Mouse (Mus musculus): ENCODE measurements around the gene Spata13.

Spata13 gene

DNA sequence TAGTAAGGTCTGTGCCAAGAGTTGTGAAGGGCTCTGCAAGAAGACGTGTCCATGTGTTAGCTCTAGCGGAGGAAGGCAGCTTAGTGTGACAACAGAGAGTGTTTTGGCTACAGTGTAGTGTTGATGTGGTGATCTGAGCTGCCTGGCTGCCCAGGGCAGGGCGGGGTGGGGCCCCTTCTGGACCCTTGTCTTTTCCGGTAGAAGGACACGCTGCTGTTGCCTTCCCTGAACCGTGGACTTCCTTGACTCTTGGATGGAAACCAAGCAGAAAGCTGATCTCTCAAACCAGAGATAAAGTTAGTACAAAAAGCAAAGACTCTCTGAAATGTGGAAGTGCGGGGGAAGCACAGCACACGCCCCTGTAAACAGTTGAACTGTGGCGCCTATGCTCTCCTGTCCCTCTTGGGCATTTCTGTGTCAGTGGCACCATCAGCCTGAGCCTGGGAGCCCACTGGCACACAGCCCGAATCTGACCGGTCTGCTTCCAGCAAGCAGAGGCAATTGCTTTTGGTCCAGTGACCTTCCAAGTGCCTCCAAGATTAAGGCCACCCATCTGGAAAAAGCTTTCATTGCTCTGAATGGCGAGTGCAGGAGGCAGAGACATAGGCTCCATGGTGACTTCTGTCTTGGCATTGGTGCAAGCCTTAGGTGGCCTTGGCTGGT lies 48.7 kb downstream of the Spata13 start:
- peak; percentile 79 for DNase-seq

DNA sequence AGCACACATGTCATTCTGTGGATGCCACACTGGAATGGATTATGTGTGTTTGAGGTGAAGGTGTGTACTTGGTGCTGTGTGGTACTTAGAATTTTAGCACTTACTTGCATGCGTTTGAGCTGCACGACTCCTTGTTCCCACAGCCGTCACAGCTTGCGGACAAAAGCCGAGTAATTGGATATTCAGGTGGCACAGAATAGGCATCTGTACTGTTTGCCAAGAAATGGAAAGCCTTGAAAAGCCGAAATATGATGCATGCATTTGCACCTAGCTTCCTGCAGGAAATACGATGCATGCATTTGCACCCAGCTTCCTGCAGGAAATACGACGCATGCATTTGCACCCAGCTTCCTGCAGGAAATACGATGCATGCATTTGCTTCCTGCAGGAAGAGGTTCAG lies 50.2 kb downstream of the Spata13 start:
- DNase-seq = no peak

DNA sequence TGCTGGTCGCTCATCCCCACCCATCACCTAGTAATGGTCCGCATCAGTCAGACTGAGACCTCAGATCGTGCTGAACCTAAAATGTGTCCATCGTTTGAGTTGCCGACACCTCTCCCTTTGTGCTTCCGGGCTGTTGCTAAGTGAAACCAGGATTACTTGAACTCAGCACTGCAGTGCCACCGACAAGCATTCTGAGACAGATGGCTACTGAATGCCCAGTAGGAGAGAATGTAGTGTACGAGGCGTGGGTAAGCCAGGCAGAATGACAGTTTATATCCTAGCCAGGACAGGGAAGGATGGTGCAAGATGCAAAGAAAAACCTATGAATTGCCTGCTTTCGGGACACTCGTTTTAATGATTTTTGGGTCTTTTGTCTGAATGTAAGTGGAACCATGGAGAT lies 52.9 kb downstream of the Spata13 start:
- no peak for DNase-seq

DNA sequence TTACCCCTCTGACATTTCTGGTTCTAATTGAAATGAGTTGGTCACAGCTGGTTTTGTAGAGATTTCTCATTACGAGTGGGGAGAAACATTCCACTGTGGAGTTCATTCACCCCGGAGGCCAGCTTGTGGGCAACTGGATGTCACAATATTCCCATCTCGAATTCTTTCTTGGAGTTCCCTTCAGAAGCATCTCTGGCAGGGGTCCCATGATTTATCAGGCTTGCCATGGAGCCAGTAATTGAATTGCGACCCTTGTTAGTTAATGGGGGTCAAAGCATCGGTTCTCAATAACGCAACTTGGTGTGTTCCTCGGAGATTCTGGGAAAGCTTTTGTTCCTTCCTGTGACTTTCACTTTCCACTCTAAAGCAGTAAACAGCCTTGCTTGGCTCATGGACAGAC lies 53.4 kb downstream of the Spata13 start:
- no peak for DNase-seq

DNA sequence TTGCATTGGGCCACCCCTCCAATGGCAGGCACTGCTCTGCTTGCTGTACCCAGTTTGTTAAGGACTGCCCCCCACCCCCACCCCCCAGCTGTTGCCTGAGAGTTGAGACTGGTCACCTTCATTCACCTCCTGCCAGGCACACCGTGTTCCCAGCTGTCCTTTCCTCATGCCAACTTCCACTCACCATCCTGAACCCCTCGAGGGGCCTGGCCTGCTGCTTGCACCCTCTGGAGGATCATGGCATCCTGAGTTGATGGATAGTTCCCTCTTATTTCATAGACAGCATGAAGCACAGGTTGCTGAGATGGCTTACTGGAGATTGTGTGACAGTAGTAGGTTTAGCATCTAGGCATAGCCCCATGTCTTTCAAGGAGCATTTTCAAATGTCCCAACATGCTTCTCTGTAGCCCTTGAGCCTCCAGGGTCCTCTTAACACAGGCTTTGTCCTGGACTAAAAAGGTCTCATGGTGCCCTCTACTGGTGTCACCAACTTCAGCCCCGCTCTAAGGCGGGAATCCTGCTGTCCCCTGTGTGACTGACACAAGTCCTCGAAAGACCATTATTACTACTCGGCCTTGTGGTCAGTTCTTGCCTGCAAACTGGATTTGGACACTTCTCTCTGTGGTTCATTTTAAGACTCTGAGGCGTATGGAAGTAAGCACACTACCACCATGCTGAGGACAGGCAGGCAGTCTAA lies 54.9 kb downstream of the Spata13 start:
- no peak for DNase-seq

DNA sequence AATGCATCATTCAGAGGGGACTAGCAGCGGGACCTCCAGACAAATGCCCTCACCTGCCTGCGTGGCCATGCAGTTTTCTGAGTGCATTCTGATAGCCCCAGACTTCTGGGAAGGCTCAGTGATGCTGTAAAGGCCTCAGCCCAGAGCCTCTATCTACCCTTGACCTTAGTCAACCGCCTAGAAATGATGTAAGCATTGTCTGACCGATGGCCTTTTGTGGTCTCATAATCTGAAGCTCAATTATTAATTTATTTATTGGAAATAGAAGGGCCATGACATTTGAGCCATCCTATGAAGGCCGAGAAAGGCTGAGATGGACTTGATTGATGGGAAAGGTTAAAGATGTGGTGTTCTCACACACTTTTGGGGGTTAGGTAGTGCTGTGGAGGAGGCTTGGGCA lies 56.0 kb downstream of the Spata13 start:
- DNase-seq = no peak

DNA sequence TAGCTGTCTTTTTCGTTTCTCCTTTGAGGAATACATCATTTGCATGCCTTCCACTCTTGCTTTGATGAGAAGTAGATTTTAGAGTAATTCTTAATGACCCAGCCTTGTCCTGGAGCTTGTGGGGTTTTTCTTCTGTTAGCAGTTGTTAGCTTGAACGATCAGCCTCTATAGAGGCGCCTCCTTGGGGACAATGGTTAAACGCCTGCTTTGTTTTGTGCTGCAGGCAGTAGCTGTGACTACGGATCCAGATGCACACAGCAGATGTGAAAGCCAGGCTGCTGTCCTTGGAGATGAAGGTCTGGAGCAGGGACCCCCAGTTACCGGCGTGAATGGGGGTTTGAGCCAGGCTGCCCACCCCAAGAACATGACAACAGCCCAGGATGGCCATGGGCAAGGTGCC lies 56.8 kb downstream of the Spata13 start:
- DNase-seq = no peak

DNA sequence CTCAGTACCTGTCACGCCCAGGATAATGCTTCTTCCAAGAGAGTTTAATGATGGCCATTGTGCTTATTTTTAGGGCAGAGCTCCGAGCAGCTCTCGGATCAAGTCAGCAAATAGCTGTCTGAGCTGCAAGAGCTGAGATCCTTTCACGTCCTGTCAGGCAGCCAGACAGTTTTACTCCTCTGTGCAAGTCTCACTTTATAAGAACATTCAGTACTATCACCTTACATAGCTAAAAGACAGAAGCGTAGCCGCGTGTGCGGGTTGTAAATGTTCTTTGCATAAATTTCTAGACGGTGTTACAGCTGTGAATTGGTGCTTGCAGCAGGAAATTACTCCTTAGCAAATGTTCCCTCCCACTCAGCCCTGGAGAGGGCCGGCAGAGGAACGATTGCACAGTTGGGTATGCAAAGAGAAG lies 59.3 kb downstream of the Spata13 start:
- no peak for DNase-seq

DNA sequence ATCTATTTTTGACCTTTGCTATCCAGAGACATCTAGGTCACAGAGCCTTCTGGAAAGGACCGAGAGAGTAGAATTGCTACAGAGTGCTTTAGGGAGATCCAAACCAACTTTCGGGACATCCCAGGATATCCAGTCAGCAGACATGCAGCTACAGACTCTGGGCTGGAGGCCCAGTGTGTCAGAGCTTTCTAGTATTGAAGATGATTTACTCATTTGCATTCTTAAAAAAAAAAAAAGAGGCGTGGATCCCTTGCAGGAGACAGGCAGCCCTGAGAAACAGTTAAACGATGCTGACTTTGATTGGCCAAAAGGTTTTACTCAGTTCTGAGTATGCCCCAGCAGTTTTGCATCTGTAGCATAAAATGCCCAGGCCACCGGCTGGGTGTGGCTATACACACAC lies 59.9 kb downstream of the Spata13 start:
- DNase-seq = no peak

DNA sequence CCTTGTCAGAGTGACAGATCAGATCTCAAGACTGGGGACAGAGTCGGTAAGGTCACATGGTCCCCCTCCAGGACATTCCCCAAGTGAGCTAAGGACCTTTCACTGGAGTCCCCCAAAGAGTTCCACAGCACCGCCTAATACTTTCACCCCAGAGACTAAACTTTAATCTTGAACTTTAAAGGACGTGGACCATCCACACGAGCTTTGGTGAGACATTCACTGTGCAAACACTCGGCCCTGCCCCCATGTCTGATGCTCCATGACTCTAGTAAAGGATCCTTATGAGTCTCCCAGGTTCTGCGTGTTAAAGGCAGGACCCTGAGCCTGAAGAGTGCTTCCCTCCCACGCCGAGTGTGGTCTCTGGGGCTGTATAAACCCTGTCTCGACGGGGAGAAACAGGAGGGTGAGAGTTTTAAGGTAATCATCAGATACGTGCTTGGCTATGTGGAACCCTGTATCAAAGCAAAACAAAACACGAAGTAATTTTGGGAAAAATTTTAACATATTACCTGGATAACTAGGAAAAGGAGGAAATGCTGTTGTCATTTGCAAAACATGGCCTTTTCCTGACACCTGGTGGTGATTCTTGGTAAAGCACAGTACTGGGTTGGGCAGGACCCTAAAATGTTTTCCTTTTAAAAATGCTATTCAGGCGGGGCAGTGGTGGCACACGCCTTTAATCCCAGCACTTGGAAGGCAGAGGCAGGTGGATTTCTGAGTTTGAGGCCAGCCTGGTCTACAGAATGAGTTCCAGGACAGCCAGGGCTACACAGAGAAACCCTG lies 60.6 kb downstream of the Spata13 start:
- DNase-seq = peak; percentile 42

DNA sequence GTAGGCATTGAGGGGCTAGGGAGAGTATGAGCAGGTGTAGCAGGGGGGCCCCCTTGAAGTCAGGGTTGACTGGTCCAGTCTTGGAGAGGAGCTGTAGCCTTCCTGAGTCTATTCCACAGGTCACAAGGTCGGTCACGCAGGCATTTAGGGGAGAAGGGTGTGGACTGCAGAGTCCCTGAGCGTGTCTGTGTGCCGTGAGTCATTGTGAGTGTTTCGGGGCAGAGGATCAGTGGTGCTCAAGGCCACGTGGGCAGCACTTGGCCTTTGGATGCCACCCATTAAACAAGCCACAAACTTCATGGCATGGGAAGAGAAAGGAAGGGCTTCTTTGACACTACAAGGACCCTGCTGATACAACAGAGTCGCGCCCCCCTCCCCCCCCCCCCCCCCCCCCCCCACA lies 63.5 kb downstream of the Spata13 start:
- peak; percentile 32 for DNase-seq

DNA sequence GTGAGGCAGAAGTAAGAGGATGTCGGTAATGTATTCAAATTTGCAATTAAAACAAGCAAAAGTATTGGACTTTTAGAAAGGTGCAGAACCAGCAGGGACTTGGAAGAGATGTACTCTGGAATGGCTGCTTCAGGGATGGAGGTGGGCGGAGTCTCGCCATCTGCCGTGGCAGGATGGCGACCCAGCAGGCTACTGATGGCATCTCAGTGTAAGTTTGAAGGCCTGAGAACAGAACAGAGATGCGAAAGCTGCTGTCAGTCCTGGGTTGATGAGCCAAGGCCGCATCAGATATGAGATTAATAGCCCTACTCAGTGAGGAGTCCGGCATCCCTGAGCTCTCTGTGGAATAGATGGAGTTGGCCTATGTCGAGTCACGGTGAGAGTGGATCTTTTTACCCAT lies 65.2 kb downstream of the Spata13 start:
- DNase-seq = peak; percentile 91

DNA sequence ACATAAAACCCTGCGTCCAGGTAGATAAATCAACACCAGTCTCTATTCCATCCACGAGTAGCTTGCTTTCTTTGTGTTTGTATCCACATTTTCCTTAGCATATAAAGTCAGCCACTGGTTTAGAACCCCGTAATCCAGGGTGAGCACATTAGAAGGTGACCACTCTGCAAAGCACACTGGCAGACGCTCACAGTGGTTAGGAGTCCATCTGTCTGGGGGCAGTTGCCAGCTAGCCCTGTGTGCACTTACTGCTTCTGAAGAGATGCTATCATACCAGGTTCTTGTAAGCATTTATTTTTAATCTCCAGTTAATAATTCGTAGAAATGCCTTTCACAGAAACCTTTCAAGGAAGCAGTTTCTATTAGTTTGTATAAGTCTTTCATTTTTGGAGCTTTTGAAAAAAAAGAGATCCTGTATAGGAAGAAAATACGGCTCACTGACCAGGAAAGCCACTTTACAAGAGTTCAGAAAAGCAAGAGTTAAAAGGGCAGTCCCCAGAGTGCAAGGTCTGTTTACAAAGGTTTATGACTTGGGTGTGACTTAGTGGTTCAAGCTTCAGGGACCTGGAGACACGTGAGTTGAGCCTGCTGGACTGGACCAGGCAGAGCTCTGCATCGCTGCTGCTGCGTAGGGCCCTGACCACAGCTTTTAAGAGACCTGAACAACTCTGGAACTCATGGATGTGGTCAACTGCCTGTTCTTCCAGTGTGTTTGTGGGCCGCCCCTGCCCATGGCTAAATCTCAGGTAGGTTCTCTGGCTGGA lies 68.8 kb downstream of the Spata13 start:
- peak; percentile 32 for DNase-seq

DNA sequence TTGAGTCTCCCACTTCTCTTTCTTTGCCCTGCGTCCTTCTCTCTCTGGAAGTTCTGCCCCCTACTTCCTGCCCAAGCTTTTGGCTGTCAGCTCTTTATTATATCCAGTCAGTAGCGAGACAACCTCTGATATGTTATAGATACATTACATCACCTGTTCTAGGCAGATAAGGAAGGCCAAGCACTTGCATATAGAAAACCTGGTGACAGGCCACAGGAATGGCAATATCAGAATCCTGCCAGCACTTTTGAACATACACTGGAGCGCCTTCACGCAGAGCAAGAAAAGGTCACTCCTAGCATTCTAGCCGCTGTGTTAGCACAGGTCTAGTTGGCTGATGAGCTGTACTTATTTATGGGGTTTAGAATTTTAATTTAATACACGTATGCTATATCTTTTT lies 70.7 kb downstream of the Spata13 start:
- peak; percentile 34 for DNase-seq

DNA sequence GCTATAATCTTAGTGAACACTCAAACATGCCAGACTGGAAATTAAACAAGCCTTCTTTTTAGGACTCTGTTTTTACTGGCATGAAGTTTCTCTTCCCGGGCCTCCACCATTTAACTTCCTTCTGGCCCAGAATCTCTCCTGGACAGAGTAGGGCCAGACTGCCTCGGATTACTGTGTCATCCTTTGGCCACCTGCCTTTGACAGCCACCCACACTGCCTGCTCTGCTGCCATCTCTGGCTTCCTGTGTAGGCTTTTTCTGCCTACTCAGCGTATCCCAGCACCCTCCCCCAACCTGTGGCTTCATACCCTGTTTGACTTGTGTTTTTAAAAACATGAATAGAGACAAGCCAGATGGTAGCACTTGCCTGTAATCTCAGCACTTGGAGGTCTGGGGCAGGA lies 71.2 kb downstream of the Spata13 start:
- peak; percentile 92 for DNase-seq

DNA sequence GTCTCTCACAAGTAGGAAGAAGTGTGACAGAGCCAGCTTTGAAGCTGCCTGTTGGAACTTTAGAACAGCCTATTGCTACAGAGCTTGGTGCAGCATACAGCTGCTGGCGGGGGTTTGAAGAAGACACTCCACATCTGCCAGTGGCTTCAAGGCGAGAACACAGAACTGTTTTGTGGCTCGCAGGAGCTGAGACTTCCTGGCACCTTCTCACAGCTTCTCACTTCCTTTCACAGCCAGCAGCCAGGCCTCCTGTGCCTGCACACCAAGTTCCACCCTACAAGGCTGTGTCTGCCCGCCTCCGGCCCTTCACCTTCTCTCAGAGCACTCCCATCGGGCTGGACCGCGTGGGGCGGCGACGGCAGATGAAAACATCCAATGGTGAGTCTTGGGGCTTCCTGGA lies 75.4 kb downstream of the Spata13 start:
- DNase-seq = no peak

DNA sequence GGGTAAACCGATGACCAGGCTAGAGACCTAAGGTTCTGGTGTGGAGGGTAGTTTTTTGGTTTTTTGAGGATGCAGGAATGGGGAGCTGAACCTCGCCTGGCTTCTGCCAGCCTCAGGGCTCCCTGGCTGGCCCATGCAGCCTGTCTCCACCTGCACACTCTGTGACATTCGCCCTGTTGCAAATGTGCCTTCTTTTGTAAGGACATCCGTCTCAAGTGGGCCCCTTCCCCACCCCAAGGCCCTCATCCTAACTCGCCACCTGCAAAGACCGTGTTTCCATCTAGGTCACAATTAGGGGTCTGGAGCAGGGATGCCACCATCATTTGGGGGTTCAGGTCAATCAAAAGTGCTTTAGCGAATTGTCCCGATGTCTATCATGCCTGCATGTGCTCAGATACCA lies 75.9 kb downstream of the Spata13 start:
- DNase-seq = no peak

DNA sequence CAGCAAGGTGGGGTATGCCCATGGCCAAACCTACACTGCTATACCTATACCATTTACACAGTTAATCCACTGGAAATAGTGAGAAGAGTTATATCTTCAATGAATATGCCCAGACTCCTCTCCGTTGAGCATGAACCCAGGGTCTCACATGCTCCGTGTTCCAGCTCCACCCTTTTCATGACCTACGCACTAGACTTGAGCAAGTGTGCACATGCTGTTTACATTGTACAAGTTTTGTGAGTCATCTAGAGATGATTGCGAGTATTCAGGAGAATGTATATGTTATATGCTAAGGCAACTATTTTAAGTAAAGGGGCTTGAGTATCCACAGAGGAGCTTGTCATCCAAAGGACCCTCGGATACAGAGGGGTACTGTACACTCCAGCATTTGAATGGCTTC lies 77.4 kb downstream of the Spata13 start:
- no peak for DNase-seq

DNA sequence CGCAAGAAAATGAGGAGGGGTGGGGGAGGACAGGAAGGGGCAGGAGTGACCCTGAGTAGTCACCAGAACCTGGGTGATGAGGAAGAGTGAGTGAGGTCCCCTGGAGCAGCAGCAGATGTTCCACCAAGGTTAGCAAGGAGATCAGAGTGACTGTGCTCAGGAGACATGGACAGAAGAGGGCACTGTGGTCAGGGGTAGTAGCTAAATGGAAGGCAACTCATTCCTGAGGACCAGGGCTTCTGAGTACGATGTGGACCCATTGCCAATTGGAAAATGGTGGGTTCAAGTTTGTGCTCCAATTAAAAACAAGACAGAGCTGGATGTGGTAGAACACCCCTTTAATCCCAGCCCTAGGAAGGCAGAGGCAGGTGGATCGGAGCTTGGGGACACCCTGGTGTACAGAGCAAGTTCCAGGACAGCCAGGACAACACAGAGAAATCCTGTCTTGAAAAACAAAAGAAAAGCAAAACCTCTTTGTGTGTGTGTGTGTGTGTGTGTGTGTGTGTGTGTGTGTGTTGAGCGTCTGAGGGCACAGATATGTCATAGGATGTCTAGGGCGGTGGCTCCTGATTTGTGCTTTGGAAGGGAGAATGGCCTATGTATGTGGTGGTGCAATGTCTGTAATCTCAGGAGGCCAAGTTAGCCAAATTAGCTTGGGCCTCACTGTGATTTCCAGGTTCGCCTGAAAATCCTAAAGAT lies 77.9 kb downstream of the Spata13 start:
- DNase-seq = no peak

DNA sequence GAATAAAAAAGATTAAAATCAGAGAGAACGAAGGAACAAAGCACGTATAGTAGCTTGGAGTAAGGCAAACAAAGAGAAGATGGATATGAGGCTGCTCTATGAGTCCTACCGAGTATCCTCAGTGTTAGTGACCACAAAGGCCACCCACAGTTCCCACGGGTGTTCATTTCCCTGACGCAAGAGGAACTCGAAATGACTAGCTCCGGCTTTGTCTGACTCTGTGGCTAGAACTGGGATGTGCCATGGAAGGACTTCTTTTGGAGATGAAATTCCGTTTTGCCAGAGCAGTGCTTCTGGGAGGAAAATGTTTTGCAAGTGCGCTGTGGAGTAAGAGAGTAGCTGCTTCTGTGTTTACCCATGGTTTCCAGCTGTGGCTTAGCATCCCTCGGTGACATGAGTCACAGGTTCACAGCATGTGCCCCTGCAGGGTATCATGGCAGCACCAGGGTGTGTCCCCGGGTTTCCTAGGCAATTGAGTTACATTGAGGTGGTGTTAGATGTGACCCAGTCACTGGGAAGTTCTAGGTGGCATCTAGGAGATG lies 78.6 kb downstream of the Spata13 start:
- DNase-seq = no peak

DNA sequence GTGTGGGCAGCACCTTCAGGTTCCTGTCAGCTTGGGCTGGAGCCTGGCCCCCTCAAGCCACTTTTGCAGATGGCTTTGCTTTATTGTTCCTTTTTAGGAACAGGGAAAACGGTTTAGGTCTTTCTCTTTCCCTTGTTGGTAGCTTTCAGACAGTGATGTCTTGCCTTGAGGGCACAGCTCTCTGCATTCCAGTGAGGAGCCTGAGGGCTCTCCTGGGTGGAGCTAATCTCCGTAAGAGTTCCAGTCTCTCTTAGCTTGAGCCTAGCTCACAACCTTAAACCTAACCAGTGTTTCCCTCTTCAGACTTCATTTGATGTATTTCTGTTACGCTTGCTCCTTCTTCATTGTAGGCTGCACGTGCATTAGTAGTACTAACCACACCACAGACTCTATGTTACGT lies 81.9 kb downstream of the Spata13 start:
- no peak for DNase-seq

DNA sequence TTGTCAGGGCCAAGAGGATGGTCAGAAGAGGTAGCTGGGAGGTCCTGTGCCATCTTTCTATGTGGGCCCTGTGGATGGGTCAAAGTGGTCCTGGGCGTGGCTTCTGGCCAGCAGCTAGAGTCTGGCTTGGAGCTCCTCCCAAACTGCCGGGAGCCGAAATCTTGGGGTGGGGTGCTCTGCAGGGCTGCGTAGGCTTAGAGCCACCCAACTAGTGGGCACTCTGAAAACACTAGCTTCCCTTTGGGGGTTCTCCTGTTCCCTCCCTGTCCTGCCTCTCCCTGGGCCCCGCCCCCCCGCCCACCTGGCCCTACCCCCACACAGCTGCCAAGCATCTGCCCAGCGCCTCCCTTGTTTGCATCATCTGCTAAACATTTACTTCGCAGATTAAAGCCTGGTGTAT lies 87.5 kb downstream of the Spata13 start:
- no peak for DNase-seq
